Mouse (Mus musculus) kidney, adult 2 months (tissue): ENCODE data around the gene Myo1a.

Source experiments
- CTCF ChIP-seq: fragments of 200-500 bp; conservative IDR thresholded peaks from 2 replicates; pipeline ENCODE4 v1.5.1; 2011; ENCODE audit warnings: low read depth, mild to moderate bottlenecking, control low read depth, low read length, moderate library complexity, mixed read lengths; ENCODE audit not compliant: insufficient read depth, insufficient read length
- POLR2A ChIP-seq: fragments of 200-500 bp; IDR thresholded peaks from one replicate; pipeline ENCODE4 v1.6.1; 2011; ENCODE audit warnings: low read depth, low read length, control low read depth

DNA sequence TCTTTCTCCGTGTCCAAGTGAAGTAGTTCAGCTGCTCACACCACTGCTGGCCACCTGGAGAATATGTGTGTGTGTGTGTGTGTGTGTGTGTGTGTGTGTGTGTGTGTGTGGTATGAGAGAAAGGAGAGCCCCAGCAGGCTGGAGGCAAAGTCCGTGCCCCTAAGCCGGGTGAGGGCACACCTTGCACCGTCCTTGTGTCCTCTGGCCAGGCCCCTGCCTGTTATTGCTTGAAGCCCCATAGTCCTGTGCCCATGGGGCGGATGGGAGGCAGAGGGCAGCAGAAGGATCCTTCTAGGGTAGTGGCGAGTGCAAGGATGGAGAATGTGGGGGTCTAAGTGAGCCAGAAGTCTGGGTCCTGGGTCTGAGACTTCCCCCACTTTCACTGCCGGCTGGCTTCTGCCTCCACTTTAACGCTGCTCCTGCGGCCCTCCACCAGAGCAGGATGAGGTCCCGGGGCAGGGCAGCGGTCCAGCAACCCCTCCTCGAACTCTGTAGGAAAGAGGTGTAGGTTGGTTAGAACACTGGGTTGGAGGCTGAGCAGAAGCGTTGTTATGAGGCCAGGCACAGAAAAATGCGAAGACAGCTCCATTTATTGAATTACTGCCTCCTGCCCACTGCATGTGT is 43.6 kb upstream of the Myo1a start:
- TF ChIP-seq CTCF = no peak
- TF ChIP-seq POLR2A = no peak
